Mouse (Mus musculus) natural killer cell, adult 2 months (primary cell): ENCODE data around the gene Hps1.
A peak's percentile ranks its signal among the peaks of the same experiment; 100 is the strongest.
"Not testable (repeated sequence)": the region's sequence is repeated elsewhere in the genome, so short reads cannot be mapped to it uniquely, and the experiment has no call there.

Experiments used
- DNase-seq, 2 experiments: peaks; one replicate each; pipeline ENCODE4 v3.0.0; 2022; ENCODE audit warnings: low spot score in 2 of 2

Hps1 gene

GRCm38 (mm10) chr19:42779531-42780155 lies at the start of gene Hps1:
TSS of gene Hps1 (minus strand) at chr19:42779978.
- DNase-seq = peak; percentile 90 to 92

- no peak for DNase-seq
Observed at GRCm38 (mm10) chr19:42829196-42829595, 49.4 kb upstream of the Hps1 start.

- DNase-seq = no peak
Observed at GRCm38 (mm10) chr19:42827843-42828242, 48.1 kb upstream of the Hps1 start.

GRCm38 (mm10) chr19:42820109-42820508 lies 40.3 kb upstream of the Hps1 start:
- no peak for DNase-seq

GRCm38 (mm10) chr19:42817761-42818160 lies 38.0 kb upstream of the Hps1 start:
- DNase-seq = no peak

GRCm38 (mm10) chr19:42816261-42816660 lies 36.5 kb upstream of the Hps1 start:
- no peak for DNase-seq

- no peak for DNase-seq
Observed at GRCm38 (mm10) chr19:42810140-42810539, 30.4 kb upstream of the Hps1 start.

GRCm38 (mm10) chr19:42809491-42809890 lies 29.7 kb upstream of the Hps1 start:
- DNase-seq = no peak

GRCm38 (mm10) chr19:42797866-42798265 lies 18.1 kb upstream of the Hps1 start:
- no peak for DNase-seq

- DNase-seq = no peak
Observed at GRCm38 (mm10) chr19:42795801-42796200, 16.0 kb upstream of the Hps1 start.

- DNase-seq = peak; percentile 67 to 78
Observed at GRCm38 (mm10) chr19:42794914-42795613, 15.3 kb upstream of the Hps1 start.

GRCm38 (mm10) chr19:42788311-42788710 lies 8.5 kb upstream of the Hps1 start:
- no peak for DNase-seq

GRCm38 (mm10) chr19:42785562-42786220 lies 5.9 kb upstream of the Hps1 start:
- no peak for DNase-seq

GRCm38 (mm10) chr19:42785129-42785528 lies 5.4 kb upstream of the Hps1 start:
- DNase-seq = no peak

GRCm38 (mm10) chr19:42780156-42780538 lies 369 bp upstream of the Hps1 start:
- not testable (repeated sequence) for DNase-seq

- DNase-seq = peak; percentile 18 to 49
Observed at GRCm38 (mm10) chr19:42777801-42778200, 2.0 kb downstream of the Hps1 start.

GRCm38 (mm10) chr19:42776813-42777212 lies 3.0 kb downstream of the Hps1 start:
- DNase-seq = peak; percentile 7 to 35

- DNase-seq = no peak
Observed at GRCm38 (mm10) chr19:42770141-42770872, 9.5 kb downstream of the Hps1 start.

- no peak for DNase-seq
Observed at GRCm38 (mm10) chr19:42769648-42770047, 10.1 kb downstream of the Hps1 start.

GRCm38 (mm10) chr19:42767361-42767760 lies 12.4 kb downstream of the Hps1 start:
- no peak for DNase-seq

GRCm38 (mm10) chr19:42764398-42764797 lies 15.4 kb downstream of the Hps1 start:
- DNase-seq = no peak

- no peak for DNase-seq
Observed at GRCm38 (mm10) chr19:42756671-42757070, 23.1 kb downstream of the Hps1 start.
